24 mouse cellular contexts compared by ENCODE assay signal in the genomic region with DNA sequence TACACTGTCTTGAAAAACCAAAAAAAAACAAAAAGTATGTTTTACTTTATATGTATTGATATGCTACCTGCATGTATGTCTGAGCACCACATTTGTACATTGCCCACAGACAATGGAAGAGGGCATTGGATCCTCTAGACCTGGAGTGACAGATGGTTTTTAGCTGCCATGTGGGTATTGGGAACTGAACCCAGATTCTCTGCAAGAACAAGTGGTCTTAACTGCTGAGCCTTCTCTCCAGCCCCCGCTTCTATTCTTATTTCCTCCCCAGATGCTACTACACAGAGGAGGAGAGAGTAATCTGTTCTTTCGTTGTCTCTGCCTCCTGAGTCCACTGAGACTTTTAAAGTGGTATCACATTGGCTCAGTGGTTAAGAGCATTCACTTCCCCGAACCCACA. TPM values are rescaled to one million over a fixed set of nuclear protein-coding genes. Genes with fewer than 3 reads are reported as not detected.
"Had no signal": no experiment of that assay in that cellular context is flagged by ENCODE, and none has a peak within 500 bp of the region (broad histone marks: within the 10 kb centered on the region; RNA-seq: fewer than 3 reads in every experiment).

No protein-coding gene starts in this region.

- DNase-seq: gastrocnemius, adult 2 months; gastrocnemius, postnatal 10 days; gastrocnemius, postnatal 25 days; heart, adult 18-20 months; heart, postnatal 10 days; heart, postnatal 4 days; kidney, adult 18-20 months; kidney, adult 8-10 months; kidney, postnatal 10 days; kidney, postnatal 4 days; liver; liver, embryonic 13.5 days; liver, postnatal 0 days had no signal

- H3K27ac ChIP-seq: gastrocnemius, adult 2 months; heart, embryonic 10.5 days; hindbrain, embryonic 10.5 days; hindbrain, embryonic 12.5 days; hindbrain, embryonic 14.5 days; intestine, embryonic 15.5 days; left cerebral cortex, adult 2 months; limb, embryonic 10.5 days; limb, embryonic 12.5 days; liver, embryonic 13.5 days; liver, embryonic 15.5 days had no signal

- H3K4me3 ChIP-seq: gastrocnemius, adult 2 months; heart, embryonic 10.5 days; heart, embryonic 12.5 days; hindbrain, embryonic 10.5 days; hindbrain, embryonic 12.5 days; intestine, embryonic 15.5 days; left cerebral cortex, adult 2 months; limb, embryonic 10.5 days; limb, embryonic 12.5 days; liver, embryonic 13.5 days; liver, embryonic 15.5 days had no signal

RNA-seq across cellular contexts. Expression of a gene that starts 6.5 kb away (rescaled TPM):
- total RNA-seq: granulocyte monocyte progenitor cell, adult 5-6 weeks had no signal
